Mouse (Mus musculus) gastrocnemius, postnatal 14 days (tissue): ENCODE data around the gene Epas1. TPM values are rescaled to one million over a fixed set of nuclear protein-coding genes. Genes with fewer than 3 reads are reported as not detected.
A peak's percentile ranks its signal among the peaks of the same experiment; 100 is the strongest.

ENCODE experiments used
- DNase-seq: peaks from one replicate; pipeline ENCODE4 v3.0.0; 2021; ENCODE audit warnings: mixed read lengths
- intact Hi-C: fragments of 180-260 bp; cut with DNase I; formaldehyde crosslinking; loops from one replicate; pipeline ENCODE4 v1.15.1; 2025; ENCODE audit warnings: low total_unique reads
- total RNA-seq, 2 experiments: library from RNA; stranded (reverse); gene quantifications; 2 replicates each; pipeline ENCODE4 v1.2.3; 2021

Gene Epas1
- total RNA-seq, 2 experiments from 2014 or later: 91.8 to 114 TPM

DNA sequence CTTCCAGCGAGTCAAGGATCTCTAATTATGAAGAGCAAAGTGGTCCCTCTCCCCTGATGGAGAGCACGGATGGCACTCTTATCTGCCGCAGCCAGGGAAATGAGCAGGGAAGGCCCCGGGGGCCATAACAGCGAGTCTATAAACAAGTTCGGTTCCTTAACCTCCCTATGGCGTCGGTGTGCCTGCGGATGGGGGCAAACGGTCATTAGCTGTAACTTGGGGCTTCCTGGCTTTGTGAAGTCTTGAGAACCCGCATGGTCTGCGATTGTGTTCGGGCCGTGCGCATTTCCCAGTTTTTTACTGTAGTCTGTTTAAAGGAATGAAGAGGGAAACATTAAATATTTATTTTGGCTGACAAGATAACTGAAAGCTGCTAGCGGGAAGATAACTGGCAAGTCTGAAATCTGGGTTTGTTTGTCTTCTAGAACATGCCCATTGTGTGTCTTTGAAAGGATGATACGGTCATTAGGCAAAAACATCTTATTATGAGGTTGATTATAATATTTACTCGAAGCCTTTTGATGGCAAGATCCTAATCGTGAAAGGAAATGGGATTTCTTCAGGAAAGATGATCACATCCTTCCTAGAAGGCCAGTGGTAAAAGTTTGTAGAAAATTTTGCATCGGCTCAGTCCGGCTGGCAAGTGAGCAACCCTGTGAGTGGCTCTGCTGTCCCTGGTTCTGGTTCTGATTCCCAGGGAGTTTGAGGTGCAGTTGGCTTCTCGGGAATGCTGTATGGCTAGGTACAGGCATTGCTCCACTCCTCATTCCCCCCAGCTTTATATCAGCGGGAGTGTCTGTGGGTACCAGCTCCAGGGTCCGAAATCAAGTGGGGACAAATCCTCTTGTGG is 61.7 kb downstream of the Epas1 start:
- DNase-seq: no peak
- intact Hi-C loops: no loop called here

DNA sequence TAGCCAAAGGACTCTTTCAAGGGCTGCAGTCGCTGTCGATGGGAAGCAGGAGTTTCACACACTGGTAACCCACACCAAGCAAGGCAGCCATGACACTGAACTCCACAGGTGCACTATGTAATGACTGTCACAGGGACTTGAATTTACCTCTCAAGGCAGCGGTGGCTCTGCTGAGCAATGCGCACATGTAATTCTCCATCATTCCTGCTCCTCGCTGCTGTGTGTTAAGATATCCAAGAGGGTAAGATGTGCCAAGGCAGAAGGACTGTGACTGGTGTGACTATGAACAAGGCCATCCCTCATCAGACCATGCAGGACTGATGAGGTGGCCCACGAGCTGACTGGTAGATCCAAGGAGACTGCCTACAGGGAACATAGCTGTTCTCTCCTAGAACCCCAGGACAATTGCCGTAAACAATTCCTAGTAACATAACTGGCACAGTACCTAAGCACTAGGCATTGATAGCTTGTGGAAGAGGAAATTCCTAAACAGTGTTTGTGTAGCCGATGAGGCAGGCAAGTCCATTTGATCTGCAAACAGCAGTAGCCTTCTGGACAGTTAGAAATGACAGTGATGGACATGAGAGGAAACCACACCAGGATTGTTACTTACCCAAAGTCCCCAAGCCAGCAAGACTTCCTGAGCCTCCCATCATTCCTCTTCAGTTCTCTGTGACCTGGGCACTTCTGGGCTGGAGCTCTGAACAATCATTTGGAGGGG is 68.7 kb downstream of the Epas1 start:
- intact Hi-C loops: no loop called here
- DNase-seq: no peak

- DNase-seq: no peak
- intact Hi-C loops: no loop called here
Measured at GRCm38 (mm10) chr17:86824502-86825162, 71.1 kb downstream of the Epas1 start.

DNA sequence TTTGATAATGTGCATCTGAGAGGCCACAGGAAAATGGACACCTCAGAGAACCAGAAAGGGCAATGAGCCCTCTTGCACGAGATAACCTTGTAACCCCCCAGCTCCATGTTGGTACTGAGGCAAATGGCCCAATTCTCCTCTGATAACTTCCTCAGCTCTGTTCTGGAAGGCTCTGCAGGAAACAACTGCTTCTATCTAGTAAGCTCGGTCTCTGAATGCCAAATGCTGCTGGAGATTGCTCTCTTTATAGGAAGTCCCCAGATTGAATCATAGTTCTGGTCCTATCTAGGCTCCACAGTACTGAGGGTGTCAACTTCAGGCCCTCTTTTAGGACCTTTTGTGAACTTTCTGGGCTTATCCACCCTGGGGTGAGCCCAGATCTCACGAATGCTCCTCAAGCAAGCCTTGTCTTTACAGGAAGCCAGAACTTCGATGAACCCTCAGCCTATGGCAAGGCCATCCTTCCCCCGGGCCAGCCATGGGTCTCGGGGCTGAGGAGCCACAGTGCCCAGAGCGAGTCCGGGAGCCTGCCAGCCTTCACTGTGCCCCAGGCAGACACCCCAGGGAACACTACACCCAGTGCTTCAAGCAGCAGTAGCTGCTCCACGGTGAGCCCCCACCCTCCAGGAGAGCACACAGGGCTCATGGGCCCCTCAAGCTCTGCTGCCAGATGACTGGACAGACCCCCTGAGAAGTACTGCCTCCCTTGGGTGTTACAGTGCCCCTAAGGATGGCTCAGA is 71.8 kb downstream of the Epas1 start:
- intact Hi-C loops: no loop called here
- no peak for DNase-seq

DNA sequence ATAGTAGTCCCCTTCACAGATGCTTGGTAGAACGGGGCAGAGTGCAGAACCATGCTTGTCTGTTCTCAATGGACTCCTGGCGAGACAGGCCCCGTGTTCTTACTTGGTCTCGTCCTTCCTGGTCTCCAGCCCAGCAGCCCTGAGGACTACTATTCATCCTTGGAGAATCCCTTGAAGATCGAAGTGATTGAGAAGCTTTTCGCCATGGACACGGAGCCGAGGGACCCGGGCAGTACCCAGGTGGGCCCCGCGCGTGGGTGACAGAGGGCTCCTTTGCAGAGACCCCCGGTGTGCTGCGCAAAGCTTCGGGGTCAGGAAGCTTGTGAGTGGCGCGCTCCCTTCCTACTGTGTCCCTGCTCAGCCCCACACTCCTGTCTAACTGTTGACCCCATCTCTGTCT is 72.9 kb downstream of the Epas1 start:
- DNase-seq: no peak
- intact Hi-C loops: no loop called here

DNA sequence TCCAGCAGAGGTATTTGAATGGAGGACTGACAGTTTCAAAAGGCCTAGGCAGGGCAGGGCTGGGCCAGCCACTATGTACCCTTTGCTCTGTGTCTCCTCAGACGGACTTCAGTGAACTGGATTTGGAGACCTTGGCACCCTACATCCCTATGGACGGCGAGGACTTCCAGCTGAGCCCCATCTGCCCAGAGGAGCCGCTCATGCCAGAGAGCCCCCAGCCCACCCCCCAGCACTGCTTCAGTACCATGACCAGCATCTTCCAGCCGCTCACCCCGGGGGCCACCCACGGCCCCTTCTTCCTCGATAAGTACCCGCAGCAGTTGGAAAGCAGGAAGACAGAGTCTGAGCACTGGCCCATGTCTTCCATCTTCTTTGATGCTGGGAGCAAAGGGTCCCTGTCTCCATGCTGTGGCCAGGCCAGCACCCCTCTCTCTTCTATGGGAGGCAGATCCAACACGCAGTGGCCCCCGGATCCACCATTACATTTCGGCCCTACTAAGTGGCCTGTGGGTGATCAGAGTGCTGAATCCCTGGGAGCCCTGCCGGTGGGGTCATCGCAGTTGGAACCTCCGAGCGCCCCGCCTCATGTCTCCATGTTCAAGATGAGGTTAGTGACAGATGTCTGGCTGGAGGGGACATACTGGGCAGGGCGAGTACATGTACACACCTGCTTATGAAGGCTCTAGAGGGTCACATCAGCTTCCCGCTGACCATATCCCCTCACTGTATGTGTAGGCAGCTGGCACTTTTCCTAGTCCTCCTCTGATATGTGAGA is 74.1 kb downstream of the Epas1 start:
- intact Hi-C loops: no loop called here
- no peak for DNase-seq

DNA sequence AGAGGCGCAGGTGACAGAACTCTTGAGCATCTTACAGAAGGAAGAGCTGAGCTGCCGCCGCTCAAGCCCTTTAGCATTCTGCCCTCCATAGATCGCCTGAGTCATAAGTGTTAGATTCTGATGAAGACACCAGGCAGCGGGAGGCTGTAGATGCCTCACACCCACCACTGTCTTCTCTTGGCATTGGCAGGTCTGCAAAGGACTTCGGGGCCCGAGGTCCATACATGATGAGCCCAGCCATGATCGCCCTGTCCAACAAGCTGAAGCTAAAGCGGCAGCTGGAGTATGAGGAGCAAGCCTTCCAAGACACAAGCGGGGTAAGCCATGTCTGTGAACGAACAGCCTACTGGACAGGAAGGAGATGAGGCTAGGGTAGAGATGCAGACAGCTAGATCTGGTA is 75.0 kb downstream of the Epas1 start:
- no peak for DNase-seq

DNA sequence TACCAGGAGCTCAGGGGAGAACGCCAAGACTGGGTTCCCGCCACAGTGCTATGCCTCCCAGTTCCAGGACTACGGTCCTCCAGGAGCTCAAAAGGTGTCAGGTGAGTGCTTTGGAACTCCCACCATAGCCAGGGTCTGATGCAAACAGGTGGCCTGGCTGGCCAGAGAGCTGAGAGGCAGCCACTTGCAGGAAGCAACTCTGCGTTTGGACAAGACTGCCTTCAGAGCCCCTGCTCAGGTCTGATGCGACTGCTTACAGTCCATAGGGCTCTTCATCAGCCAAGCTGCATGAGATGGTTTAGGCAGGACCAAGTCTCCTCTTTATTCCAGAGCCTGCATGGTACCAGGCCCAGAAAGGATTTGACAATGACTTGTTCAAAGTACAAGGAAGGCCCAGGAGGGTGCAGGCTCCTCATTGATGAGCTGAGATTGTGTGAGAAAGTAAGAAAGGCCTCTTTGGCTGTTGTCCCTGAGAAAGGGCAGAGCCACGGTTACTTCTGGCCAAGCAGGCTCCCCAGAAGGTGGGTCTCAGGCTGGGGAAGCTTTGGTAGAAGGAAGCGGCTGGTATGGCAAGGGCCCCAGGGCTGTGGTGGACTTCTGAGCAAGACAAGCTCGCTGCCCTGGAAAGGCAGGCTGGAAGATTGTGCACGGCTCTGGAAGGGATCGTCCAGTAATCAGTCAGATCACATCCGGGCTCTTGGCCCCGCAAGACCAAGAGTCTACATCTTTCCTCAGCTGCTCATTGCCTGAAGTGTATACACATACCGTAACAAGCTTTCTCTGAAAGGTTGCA is 76.1 kb downstream of the Epas1 start:
- intact Hi-C loops: no loop called here
- DNase-seq: no peak

More for the DNA sequence above, 75.0 kb downstream of the Epas1 start:
- intact Hi-C loops: no loop called here

DNA sequence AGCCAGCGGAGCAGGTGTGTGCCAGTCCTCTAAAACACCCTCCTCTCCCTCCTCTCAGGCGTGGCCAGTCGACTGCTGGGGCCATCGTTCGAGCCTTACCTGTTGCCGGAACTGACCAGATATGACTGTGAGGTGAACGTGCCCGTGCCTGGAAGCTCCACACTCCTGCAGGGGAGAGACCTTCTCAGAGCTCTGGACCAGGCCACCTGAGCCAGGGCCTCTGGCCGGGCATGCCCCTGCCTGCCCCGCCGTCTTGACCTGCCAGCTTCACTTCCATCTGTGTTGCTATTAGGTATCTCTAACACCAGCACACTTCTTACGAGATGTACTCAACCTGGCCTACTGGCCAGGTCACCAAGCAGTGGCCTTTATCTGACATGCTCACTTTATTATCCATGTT is 77.4 kb downstream of the Epas1 start:
- intact Hi-C loops: no loop called here
- no peak for DNase-seq

- peak; percentile 55 for DNase-seq
- intact Hi-C loops: no loop called here
Measured at GRCm38 (mm10) chr17:86832562-86833327, 79.2 kb downstream of the Epas1 start.

GRCm38 (mm10) chr17:86833945-86834344 is 80.4 kb downstream of the Epas1 start:
- DNase-seq: no peak
- intact Hi-C loops: no loop called here

- DNase-seq: no peak
- intact Hi-C loops: no loop called here
Measured at GRCm38 (mm10) chr17:86839308-86839707, 85.8 kb downstream of the Epas1 start.

GRCm38 (mm10) chr17:86850700-86851337 is 97.3 kb downstream of the Epas1 start:
- DNase-seq: no peak
- intact Hi-C loops: no loop called here

DNA sequence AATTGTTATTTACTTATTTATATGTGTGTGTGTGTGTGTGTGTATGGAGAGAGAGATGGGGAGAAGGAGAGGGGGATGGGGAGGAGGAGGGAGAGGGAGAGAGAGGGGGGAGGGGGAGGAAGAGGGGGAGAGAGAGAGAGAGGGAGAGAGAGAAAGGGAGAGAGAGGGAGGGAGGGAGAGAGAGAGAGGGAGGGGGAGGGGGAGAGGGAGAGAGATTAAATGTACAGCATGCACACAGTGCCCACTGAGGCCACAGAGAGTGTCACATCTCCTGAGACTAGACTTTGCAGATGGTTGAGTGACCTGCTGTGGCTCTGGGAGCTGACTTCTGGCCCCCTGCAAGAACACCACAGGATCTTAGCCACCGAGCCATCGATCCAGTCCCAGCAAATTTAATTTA is 98.3 kb downstream of the Epas1 start:
- no peak for DNase-seq
- intact Hi-C loops: no loop called here

DNA sequence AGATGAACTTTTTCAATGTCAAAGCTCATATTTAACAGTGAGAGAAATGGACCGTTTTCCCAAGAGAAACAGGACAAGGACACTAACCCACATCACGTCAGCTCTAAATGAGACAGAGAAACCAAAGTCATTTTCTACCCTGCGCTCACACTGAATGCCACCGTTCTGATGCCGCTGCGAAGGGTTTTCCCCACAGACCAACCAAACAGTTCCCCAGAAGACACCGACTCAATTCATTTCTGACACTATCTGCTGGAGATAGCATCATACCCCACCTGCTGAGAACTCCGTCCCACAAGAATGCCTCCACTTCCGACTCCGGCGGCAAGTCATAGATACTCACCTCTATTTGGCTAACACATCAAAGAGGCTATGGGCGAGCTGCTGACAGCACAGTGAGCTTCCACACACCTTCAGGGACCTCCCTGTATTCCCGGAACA is 99.1 kb downstream of the Epas1 start:
- intact Hi-C loops: no loop called here
- DNase-seq: no peak

GRCm38 (mm10) chr17:86870586-86870985 is 117.1 kb downstream of the Epas1 start:
- DNase-seq: no peak
- intact Hi-C loops: no loop called here

GRCm38 (mm10) chr17:86872643-86873042 is 119.1 kb downstream of the Epas1 start:
- no peak for DNase-seq
- intact Hi-C loops: no loop called here
